Mouse (Mus musculus) yolk sac, embryonic 10.5 days (tissue): Measurements from ENCODE around the gene AC161166.1.

ENCODE experiments used
- DNase-seq: peaks from one replicate; pipeline ENCODE4 v3.0.0-alpha.2; 2017; ENCODE audit warnings: low spot score

Gene AC161166.1

GRCm38 (mm10) chr7:24461376-24462051 is 50.7 kb downstream of the AC161166.1 start:
- DNase-seq = no peak
